Mouse (Mus musculus): ENCODE data around the gene Txnl4b.

DNA sequence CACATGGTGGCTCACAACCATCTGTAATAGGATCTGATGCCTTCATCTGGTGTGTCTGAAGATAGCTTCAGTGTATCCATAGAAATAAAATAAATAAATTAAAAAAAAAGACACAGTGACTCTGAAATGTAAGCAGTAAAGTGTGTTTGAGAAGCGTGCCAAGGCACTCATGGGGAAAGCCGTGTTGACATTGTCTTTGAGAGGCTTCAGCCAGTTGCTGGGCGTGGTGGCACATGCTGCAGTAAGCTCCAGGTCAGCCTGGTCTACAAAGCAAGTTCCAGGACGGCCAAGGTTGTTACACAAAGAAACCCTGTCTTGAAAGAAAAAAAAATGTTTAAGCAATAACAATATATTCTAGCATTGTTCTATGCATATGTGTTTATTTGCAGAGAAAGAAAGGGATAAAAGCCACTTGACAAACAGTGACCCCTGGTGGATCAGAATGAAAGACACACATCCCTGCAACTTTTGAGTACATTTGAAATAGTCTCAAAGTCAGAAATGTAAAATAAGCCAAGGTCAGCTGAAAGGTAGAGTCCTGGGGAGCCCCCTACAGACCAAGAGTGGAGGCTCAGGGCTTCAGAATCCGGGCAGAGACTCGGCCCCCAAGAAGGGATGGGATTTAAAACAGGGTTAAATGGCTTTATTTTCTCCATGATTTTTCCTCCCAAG is 27.6 kb downstream of the Txnl4b start:
- TF ChIP-seq CTCF (IDR thresholded peaks at IDR 0.05; ENCODE audit: borderline replicate concordance, insufficient read depth, low read length): no peak
- no peak for TF ChIP-seq POLR2A (IDR thresholded peaks at IDR 0.05; ENCODE audit: low read depth, low read length)
